ENCODE assay signal across 8 mouse cellular contexts in genomic region chr17:79699197-79699596, GRCm38 (mm10). TPM values are rescaled to one million over a fixed set of nuclear protein-coding genes. Genes with fewer than 3 reads are reported as not detected.
DNase-seq lines count a peak whose midpoint lies in the region; ATAC-seq and TF ChIP-seq lines count a peak whose summit lies in the region.
"Had no signal": no experiment of that assay in that cellular context is flagged by ENCODE, and none has a peak within 500 bp of the region (broad histone marks: within the 10 kb centered on the region; RNA-seq: fewer than 3 reads in every experiment).

No protein-coding gene starts in this region.

- H3K79me2 ChIP-seq in CH12.LX (replicated peaks; ENCODE audit: control insufficient read depth, extremely low read depth, insufficient read depth, poor library complexity, severe bottlenecking): no peaks in the 10 kb centered on the region

- TF ChIP-seq CTCF in CH12.LX (conservative IDR thresholded peaks at IDR 0.05 in 1 of 2, IDR thresholded peaks at IDR 0.05 in 1 of 2; ENCODE audit: low read depth in 2 of 2, low read length in 2 of 2): peak in 1 of 2 experiments; percentile 62; a peak in 2 of 4 replicates
- TF ChIP-seq CTCF in Patski (IDR thresholded peaks at IDR 0.05): peak; percentile 89

- TF ChIP-seq EP300 in CH12.LX (IDR thresholded peaks at IDR 0.05; ENCODE audit: low read length): no peak

- peak; percentile 65 for TF ChIP-seq RAD21 in CH12.LX (IDR thresholded peaks at IDR 0.05; ENCODE audit: low read depth, low read length)

- no peak overlapping the region for H3K9ac ChIP-seq in hindbrain, embryonic 14.5 days
- H3K9ac ChIP-seq in hindbrain, embryonic 12.5 days: no peak overlapping the region
- H3K9ac ChIP-seq in CH12.LX (ENCODE audit: insufficient read depth, low read depth): no peak overlapping the region

- no peaks in the 10 kb centered on the region for H3K36me3 ChIP-seq in hindbrain, embryonic 14.5 days (replicated peaks; ENCODE audit: control insufficient read depth, insufficient read depth)
- no peaks in the 10 kb centered on the region for H3K36me3 ChIP-seq in hindbrain, embryonic 12.5 days
- no peaks in the 10 kb centered on the region for H3K36me3 ChIP-seq in CH12.LX (replicated peaks in 1 of 2; ENCODE audit: control insufficient read depth in 1 of 2, insufficient read depth in 1 of 2, low read length in 1 of 2)

- no peak overlapping the region for H3K27ac ChIP-seq in hindbrain, embryonic 14.5 days
- no peak overlapping the region for H3K27ac ChIP-seq in hindbrain, embryonic 12.5 days
- H3K27ac ChIP-seq in CH12.LX (ENCODE audit: insufficient read depth, low read depth): no peak overlapping the region

- CTCF ChIA-PET in Patski (lab: Charles Lee): interaction anchor here (0.7 to 2.9 kb wide), 8 partner anchors 16 to 164 kb away, joined by 3 to 10 read pairs (median 6); partner anchors contain the start of gene Cyp1b1

- H3K9me3 ChIP-seq in hindbrain, embryonic 14.5 days (ENCODE audit: control insufficient read depth, low read length): no peaks in the 10 kb centered on the region
- H3K9me3 ChIP-seq in hindbrain, embryonic 12.5 days (replicated peaks): no peaks in the 10 kb centered on the region
- H3K9me3 ChIP-seq in CH12.LX (replicated peaks; ENCODE audit: low read length): no peaks in the 10 kb centered on the region

- no peak for ATAC-seq in hindbrain, embryonic 14.5 days (ENCODE audit: low FRiP score)
- ATAC-seq in hindbrain, embryonic 12.5 days (ENCODE audit: low FRiP score): no peak
- peak; percentile 17 for ATAC-seq in Patski

- no peak for TF ChIP-seq POLR2A in CH12.LX (IDR thresholded peaks at IDR 0.05; ENCODE audit: low read depth, low read length)

- no peak overlapping the region for H3K4me2 ChIP-seq in hindbrain, embryonic 14.5 days (replicated peaks)
- H3K4me2 ChIP-seq in hindbrain, embryonic 12.5 days (replicated peaks): no peak overlapping the region
- H3K4me2 ChIP-seq in CH12.LX (ENCODE audit: insufficient read depth, low read depth, poor library complexity, severe bottlenecking): no peak overlapping the region
- H3K4me2 ChIP-seq: midbrain, embryonic 11.5 days had no signal

- H3K4me1 ChIP-seq in hindbrain, embryonic 14.5 days (replicated peaks; ENCODE audit: control insufficient read depth, insufficient read depth, low read length): no peaks in the 10 kb centered on the region
- H3K4me1 ChIP-seq in hindbrain, embryonic 12.5 days: no peaks in the 10 kb centered on the region
- H3K4me1 ChIP-seq in CH12.LX (ENCODE audit: control insufficient read depth in 1 of 2, insufficient read depth in 2 of 2): no peaks in the 10 kb centered on the region

- POLR2A ChIA-PET in Patski (lab: Charles Lee): no interaction called here

- H3K4me3 ChIP-seq in hindbrain, embryonic 14.5 days (replicated peaks; ENCODE audit: low read length): no peak overlapping the region
- no peak overlapping the region for H3K4me3 ChIP-seq in hindbrain, embryonic 12.5 days
- H3K4me3 ChIP-seq in CH12.LX (replicated peaks in 1 of 3; ENCODE audit: low read depth in 2 of 3, low read length in 2 of 3, poor library complexity in 1 of 3): no peak overlapping the region

- 35% methylated on average over 1 of the region's 1 CpGs for WGBS in hindbrain, embryonic 14.5 days
- 46% methylated on average over 1 of the region's 1 CpGs for WGBS in hindbrain, embryonic 12.5 days

- peak; percentile 49 for DNase-seq in hindbrain, embryonic 14.5 days (ENCODE audit: low spot score)
- DNase-seq in CH12.LX (ENCODE audit: extremely low read depth) (peak; percentile 25), Patski (ENCODE audit: low read depth, low spot score) (no peak)
- peak; percentile 55 for DNase-seq in kidney, postnatal 14 days
- DNase-seq in natural killer cell, adult 2 months (ENCODE audit: low spot score in 2 of 2): no peak
- DNase-seq in cerebellum, postnatal 25 days: no peak

- no peaks in the 10 kb centered on the region for H3K27me3 ChIP-seq in hindbrain, embryonic 14.5 days (ENCODE audit: control insufficient read depth, insufficient read depth, low read length)
- 0 out of 2 replicates have a peak, but pooled peaks cover 2% of the 10 kb centered on the region for H3K27me3 ChIP-seq in hindbrain, embryonic 12.5 days
- no peaks in the 10 kb centered on the region for H3K27me3 ChIP-seq in CH12.LX (replicated peaks)
- no peaks in the 10 kb centered on the region for H3K27me3 ChIP-seq in Patski

- dilution Hi-C loops in CH12.LX (cut with MboI; ENCODE audit: extremely low pct_ligation_motif_present, extremely low pct_unique_long_range_greater_than_20kb, low sequenced_read_pairs): no loop called here

- in situ Hi-C loops in CH12.LX (cut with MboI; ENCODE audit: low pct_ligation_motif_present, low pct_unique_long_range_greater_than_20kb, low sequenced_read_pairs) (no loop called here), Patski (cut with MboI; ENCODE audit: low pct_unique_long_range_greater_than_20kb) (loop anchor here (10.0 kb wide), 1 partner anchor 316 kb away; no protein-coding TSS in a partner anchor)

TF ChIP-seq in CH12.LX, 34 proteins besides CTCF, POLR2A, EP300 and RAD21:
- TF ChIP-seq MEF2A (IDR thresholded peaks at IDR 0.05; ENCODE audit: borderline replicate concordance, low read depth, low read length): no peak
- no peak for TF ChIP-seq HCFC1 (IDR thresholded peaks at IDR 0.05; ENCODE audit: low read depth, low read length)
- peak; percentile 54 for TF ChIP-seq SMC3 (IDR thresholded peaks at IDR 0.05; ENCODE audit: low read depth, low read length)

RNA-seq across cellular contexts. Expression of gene Cyp1b1, which starts 15.7 kb away (rescaled TPM):
- polyA plus RNA-seq in hindbrain, embryonic 14.5 days (2014; fragmentation: Nextera tagmentation; extraction: Ambion mirVana): 11.9 and 12.4 TPM in 2 replicates
- polyA plus RNA-seq in hindbrain, embryonic 12.5 days (2016; fragmentation: Nextera tagmentation; extraction: Ambion mirVana): 7.6 and 9.1 TPM in 2 replicates
- total RNA-seq in CH12.LX (2012; rRNA removed) (not detected in 2 replicates), CH12.LX (2014; rRNA removed) (not detected in 2 replicates)
- polyA plus RNA-seq in CH12.LX (2012; ENCODE audit: insufficient read length, low read depth) (not detected in 2 replicates), Patski (2021) (136 TPM)

Comparison
In these comparisons a context has a peak if more than half of its experiments do, and no peak if none do; other contexts are left out.
1. DNase-seq: peak in hindbrain, embryonic 14.5 days (single experiment), CH12.LX (single experiment) and kidney, postnatal 14 days (single experiment); none in Patski (single experiment), natural killer cell, adult 2 months (0 of 2) and cerebellum, postnatal 25 days (0 of 2).
2. RNA of gene Cyp1b1, which starts 15.7 kb away (polyA plus RNA-seq): 136 TPM in Patski (single experiment); 11.9 to 12.4 TPM in hindbrain, embryonic 14.5 days, 7.6 to 9.1 TPM in hindbrain, embryonic 12.5 days and not detected in CH12.LX; every median in the first group is over 10 times any median in the second.